Mouse (Mus musculus) testis, postnatal 14 days (tissue): ENCODE results near the gene Cyb561d2.
"Not testable (repeated sequence)": the region's sequence is repeated elsewhere in the genome, so short reads cannot be mapped to it uniquely, and the experiment has no call there.

Source experiments
- DNase-seq: peaks from one replicate; pipeline ENCODE4 v3.0.0; 2021; ENCODE audit warnings: low spot score

The Cyb561d2 gene

GRCm38 (mm10) chr9:107541474-107542351, at the start of gene Cyb561d2, which contains the start of gene Nprl2:
Cyb561d2 (minus strand) TSS chr9:107542193.
Nprl2 (plus strand) TSS chr9:107542226.
- DNase-seq: peak; percentile 94

GRCm38 (mm10) chr9:107590773-107591060, 48.7 kb upstream of the Cyb561d2 start:
- no peak for DNase-seq

DNA sequence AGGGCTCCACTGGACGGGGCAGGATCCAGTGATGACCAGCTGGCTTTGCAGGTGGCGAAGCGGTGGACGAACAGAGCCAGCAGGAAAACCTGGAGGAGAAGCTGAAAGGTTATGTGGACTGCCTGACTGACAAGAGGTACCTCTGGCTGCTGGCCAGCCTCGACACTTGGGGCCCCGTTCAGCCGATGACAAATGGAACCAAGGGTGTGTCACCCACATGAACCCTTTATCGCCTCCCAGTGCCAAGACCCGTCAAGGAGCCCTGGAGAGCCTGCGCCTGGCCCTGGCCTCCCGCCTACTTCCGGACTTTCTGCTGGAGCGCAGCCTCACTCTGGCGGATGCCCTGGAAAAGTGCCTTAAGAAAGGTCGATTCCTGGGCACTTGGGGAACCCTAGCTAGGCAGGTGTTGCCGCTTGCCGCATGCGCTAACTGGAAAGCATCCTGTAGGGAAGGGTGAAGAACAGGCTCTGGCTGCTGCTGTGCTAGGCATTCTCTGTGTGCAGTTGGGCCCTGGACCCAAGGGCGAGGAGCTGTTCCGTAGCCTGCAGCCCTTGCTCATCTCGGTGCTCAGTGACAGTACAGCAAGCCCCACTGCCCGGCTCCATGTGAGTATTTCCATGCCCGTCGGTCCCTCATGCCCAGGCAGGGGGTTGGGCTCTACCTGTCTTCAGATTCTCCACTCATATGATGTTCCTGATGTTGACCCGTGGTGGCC, 48.2 kb upstream of the Cyb561d2 start:
- DNase-seq: no peak

DNA sequence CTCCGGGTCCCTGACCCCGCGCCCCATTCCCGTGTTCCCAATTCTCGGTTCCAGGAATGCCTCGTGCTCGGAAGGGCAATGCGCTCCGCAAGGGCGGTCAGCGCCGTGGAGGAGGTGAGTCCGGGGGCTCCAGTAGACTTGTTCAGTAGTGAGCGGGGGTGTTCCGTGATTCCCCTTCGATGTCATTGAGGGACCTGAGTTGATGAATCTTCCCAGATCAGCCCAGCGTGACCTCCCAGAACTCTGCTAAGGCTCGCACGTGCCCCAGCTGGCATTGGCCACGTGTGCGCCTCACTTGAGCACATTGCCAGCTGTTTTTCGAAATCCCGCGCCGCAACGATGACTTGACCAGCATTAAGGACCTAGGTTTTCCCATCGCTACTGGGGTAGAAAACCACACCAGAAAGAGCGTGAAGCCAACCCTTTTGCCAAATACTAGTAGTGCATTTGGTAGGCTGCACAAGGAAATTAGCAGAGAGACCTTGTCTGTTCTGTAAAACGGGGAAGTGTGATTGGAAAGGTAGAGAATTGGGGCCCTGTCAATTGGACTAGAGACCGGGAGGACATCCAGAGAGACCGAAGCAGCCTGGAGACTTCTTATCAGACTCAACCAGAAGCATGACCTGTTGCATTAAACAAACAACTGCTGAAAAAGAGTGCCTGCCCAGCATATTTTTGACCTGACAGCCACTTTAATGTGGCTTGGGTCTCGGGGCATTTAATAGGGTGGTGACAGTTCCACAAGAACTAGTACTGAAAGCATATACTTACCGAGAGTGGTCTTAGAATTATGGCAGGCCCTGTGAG, 46.0 kb upstream of the Cyb561d2 start:
- no peak for DNase-seq

GRCm38 (mm10) chr9:107586974-107587832, 45.2 kb upstream of the Cyb561d2 start, which contains the start of gene Ifrd2:
Ifrd2 (plus strand) TSS chr9:107587642.
- DNase-seq: peak; percentile 97

GRCm38 (mm10) chr9:107586504-107586903, 44.5 kb upstream of the Cyb561d2 start:
- DNase-seq: no peak

GRCm38 (mm10) chr9:107583174-107583573, 41.2 kb upstream of the Cyb561d2 start:
- no peak for DNase-seq

DNA sequence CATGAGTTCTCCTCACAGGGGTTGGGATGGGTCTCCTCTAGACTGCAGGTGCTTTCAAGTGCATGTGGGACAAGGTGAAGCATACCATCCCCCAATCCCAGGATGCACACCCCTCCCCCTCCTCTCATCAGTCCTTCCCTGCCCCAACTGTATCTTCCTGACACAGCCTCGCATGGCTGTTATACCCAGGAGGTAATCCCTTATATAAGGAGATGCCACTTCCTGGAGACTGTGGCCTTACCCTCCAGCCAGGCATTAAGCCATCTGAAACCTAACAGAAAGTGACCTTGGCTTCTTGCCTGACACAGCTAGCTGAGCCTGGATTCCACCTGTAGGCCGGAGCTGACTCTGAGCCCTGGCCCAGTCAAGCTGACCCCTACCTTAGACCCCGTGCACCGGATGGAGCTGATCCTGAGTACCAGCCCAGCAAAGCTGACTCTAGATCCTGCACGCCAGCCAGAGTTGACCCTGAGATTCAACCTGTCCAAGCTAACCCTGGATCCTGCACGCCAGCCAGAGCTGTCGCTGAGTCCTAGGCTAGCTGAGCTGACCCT, 40.6 kb upstream of the Cyb561d2 start:
- DNase-seq: no peak

DNA sequence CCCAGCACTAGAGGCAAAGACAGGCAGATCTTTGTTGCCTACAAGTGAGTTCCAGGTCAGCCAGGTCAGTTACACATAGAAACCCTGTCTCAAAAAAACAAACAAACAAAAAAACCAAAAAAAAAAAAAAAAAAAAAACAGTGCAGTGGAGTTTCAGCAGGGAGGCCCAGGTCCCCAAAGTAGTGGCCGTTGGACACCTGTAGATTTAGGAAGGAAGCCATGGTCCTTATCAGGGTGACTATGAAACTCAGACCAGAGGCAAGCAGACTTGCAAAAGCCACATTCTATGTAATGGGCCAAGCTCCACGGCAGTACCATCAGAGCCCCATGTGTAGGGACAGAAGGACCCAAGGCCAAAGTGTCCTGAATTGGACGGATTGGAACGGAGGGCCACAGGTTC, 39.6 kb upstream of the Cyb561d2 start:
- DNase-seq: no peak

DNA sequence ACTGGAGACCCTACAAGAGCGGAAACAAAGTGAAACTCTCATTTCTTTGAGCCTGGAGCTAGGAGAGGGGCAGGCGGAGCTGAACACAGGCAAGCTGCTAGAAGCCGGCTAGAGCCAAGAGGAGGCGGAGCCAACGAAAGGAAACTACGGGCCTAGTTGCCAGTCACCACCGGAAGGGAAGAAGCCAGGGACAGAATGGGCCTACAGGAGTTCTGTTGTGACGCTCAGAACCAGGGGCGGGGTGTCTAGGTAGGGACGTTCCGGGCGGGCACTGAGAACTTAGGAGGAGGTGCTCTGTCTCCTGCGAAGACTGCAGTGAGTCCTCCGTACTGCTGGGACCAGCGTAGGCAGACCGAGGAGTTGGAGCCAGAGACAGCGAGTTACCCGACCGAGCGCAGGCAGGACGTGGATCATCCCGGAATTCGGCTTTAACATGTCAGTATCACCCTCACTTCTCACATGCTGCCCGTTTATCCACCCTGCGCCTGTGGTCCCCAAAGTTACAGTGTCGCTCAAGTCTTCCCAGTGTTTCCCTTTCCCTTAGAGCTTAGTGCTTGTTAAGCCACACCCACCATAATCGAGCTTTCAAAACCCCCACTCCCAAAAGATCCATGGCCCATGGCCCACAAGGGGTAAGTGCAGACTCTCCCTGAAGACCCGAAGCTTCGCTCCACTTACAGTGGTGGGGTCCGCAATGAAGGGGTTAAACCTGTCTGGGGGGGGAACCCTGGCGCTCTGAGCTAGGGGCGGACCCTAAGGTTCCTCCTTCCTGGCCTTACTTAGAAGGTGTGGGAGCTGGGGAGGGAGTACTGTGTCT, 38.7 kb upstream of the Cyb561d2 start, which contains the start of gene Hyal3:
Gene Hyal3 (plus strand): TSS at position 318 of the 817 bp plus-strand sequence.
- peak; percentile 87 for DNase-seq

GRCm38 (mm10) chr9:107579023-107579900, 37.3 kb upstream of the Cyb561d2 start:
- no peak for DNase-seq

GRCm38 (mm10) chr9:107578587-107578986, 36.6 kb upstream of the Cyb561d2 start, which contains the start of gene Naa80:
Naa80 (plus strand) TSS chr9:107578887.
- DNase-seq: no peak

DNA sequence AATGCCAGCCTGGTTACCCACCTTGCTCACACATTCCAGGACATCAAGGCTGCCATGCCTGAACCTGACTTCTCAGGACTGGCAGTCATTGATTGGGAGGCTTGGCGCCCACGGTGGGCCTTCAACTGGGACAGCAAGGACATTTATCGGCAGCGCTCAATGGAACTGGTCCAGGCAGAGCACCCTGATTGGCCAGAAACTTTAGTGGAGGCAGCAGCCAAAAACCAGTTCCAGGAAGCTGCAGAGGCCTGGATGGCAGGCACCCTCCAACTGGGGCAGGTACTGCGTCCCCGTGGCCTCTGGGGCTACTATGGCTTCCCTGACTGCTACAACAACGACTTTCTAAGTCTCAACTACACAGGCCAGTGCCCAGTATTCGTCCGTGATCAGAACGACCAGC, 35.9 kb upstream of the Cyb561d2 start:
- no peak for DNase-seq

- DNase-seq: peak; percentile 73
These were observed 34.5 kb upstream of the Cyb561d2 start, which contains the start of gene Hyal1 for GRCm38 (mm10) chr9:107576357-107577107. Hyal1 (plus strand) TSS chr9:107576927.

- DNase-seq: no peak
These were observed 33.8 kb upstream of the Cyb561d2 start for GRCm38 (mm10) chr9:107575579-107576356.

DNA sequence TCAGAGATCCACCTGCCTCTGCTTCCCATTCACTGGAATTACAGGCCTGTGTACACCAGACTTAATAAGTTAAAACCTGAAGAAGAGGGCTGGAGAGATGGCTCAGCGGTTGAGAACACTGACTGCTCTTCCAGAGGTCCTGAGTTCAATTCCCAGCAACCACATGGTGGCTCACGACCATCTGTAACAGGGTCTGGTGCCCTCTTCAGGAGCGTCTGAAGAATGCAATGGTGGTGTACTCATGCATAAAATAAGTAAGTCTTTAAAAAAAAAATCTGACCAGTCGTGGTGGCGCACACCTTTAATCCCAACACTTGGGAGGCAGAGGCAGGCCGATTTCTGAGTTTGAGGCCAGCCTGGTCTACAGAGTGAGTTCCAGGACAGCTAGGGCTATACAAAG, 31.8 kb upstream of the Cyb561d2 start:
- not testable (repeated sequence) for DNase-seq

DNA sequence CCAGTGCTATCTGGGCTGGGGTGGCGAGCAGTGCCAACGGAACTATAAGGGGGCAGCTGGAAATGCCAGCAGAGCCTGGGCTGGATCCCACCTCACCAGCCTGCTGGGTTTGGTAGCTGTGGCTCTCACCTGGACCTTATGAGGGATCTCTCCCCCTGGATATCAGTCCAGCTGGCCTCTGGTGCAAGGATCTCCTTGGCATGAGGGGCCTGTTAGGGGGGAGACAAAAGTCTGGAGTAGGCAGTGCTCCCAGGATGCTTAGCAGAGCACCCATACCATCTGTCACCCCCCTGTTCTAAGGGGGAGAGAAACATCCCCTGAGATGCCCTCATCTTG, 30.3 kb upstream of the Cyb561d2 start:
- no peak for DNase-seq
